1 mouse cellular context compared by ENCODE assay signal in genomic region chr17:34263068-34263467, GRCm38 (mm10).
TF ChIP-seq lines count a peak whose summit lies in the region.

No protein-coding gene starts in this region.

TF ChIP-seq in MEL, 35 proteins besides CTCF, POLR2A, EP300 and RAD21:
- TF ChIP-seq CHD2 (IDR thresholded peaks at IDR 0.05; ENCODE audit: low read length) (peak; percentile 72), TAL1 (IDR thresholded peaks at IDR 0.05; ENCODE audit: low read length) (no peak), USF1 (IDR thresholded peaks at IDR 0.05; ENCODE audit: low read depth, low read length) (no peak)
